Mouse (Mus musculus) adrenal gland, adult 8-10 months (tissue): ENCODE measurements around the gene Uqcr10. TPM values are rescaled to one million over a fixed set of nuclear protein-coding genes. Genes with fewer than 3 reads are reported as not detected.

Experiments used
- DNase-seq: peaks from one replicate; pipeline ENCODE4 v3.0.0; 2022
- total RNA-seq, 4 experiments: library from RNA; stranded (reverse); gene quantifications; 2 replicates each; pipeline ENCODE4 v1.2.4; 2022

The Uqcr10 gene
- 100 to 1,000 TPM; 587 to 783 (median 663) TPM for total RNA-seq

DNA sequence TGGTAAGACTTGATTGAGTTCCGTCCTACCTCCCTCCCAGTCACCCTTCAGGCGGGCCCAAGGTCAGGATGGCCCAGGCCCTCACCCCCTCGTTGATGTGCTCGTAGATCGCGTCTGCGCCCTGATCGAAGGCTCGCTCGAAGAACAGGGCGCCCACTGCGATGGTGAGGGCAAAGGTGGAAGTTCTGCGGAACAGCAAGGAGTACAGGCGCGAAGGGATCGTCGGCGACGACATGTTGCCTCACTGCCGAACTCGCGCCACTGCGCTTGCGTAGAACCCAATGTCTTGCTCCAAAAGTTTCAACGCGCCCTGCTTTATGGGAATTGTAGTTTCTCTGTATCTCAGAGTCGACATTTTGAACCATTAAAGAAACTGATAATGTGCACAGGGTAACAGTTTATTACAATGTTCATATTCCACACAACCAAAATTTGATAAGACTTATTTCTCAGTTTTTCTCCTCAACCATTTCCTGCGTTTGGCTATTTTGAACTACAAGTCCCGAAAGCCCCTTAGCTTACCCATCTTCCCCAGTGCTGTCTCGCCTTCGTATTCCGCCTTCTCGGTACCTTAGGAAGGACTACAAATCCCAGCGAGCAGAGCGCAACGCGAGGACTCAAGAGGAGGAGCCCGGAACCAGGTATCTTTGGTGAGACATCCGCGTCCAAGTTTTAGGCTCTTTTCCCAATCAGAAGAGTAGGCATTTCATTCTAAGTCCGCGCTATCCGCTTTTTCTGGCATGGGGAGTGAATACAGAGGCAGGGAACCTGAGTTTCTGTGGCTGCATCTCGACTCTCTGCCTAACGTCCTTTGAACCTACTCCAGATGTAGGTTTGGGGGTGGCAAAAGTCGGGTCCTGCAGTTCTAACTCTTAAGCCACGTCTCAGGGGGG, at the start of gene Uqcr10, which contains the start of gene Zmat5:
TSS of gene Uqcr10 (minus strand) at position 271 of the 893 bp plus-strand sequence.
TSS of gene Zmat5 (plus strand) at position 607 of the 893 bp plus-strand sequence.
- DNase-seq, result peak; percentile 89

DNA sequence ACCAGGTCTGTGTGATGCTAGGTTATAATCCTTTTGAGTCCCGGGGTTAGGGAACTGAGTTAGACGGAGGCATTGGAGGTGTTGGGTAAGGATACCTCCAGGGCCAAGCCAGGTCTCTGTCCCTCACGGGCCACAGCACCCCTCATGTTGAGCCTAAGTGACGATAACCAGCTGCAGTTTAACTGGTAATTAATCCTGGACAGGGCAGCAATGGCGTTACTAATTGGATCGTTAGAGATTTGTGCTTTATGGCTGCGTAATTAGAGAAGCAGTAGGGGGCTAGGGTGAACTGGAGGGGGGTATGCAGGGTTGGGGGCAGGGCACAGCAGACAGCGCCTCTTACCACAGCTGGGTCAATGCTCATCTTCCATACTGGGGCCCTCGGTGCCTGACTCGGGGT, 48.7 kb upstream of the Uqcr10 start:
- no peak for DNase-seq

DNA sequence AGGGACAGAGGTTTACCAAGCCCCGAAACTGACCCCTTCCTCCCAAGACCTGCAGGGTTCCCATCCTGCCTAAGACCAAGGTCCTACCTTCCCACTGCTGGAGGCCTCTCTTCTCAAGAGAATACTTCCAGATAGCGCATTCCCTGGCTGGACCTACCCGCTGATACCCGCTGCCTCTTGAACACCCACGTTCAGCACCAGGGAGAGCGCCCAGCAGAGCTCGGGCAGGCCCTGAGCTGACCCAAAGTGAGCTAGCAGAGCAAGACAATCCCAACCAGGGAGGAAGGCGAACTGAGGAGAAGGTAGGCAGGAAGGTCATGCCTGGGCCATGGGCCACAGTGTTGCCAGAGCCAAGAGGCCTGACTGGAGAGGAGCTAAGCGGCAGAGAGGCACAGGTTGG, 46.1 kb upstream of the Uqcr10 start:
- DNase-seq, result peak; percentile 58

DNA sequence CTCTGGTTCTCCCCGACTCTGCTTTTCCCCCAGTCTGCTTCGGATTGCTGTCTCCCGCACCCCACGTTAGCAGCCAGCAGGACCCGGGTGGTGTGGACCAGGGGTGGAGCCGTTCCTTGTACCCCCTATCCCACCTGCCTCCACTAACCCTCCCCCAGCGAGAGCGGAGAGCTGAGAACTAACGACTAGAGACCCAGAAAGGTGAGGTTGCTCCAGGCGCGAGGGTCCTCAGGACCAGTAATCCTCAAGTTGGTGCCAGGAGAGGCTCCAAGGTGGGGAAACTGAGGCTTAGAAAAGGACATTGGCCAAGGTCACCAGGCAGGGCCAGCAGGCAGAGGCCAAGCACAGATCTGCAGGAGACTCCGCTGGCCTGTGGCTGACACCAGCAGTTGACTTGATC, 43.1 kb upstream of the Uqcr10 start:
- DNase-seq, result no peak

DNA sequence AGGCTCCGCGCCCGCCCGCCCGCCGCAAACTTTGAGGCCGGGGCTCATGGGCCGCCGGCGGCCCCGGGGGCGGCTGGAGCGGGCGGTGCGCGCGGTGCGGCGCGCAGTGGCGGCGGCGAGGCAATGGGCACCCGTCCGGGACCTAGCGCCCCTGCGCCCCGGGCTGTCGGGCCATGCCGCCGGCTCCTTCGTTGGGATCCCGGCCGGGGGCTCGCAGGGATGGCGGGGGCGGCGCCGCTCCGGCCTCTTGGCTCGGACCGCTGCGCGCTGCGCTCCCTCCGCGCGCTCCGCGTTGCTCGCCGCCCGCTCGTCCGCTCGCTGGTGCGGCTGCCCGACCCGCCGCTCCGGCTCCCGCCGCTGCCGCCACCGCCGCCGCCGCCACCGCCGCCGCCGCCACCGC, 42.6 kb upstream of the Uqcr10 start, which contains the start of gene Cabp7:
TSS of gene Cabp7 (minus strand) at position 46 of the 400 bp plus-strand sequence.
- DNase-seq, result no peak

DNA sequence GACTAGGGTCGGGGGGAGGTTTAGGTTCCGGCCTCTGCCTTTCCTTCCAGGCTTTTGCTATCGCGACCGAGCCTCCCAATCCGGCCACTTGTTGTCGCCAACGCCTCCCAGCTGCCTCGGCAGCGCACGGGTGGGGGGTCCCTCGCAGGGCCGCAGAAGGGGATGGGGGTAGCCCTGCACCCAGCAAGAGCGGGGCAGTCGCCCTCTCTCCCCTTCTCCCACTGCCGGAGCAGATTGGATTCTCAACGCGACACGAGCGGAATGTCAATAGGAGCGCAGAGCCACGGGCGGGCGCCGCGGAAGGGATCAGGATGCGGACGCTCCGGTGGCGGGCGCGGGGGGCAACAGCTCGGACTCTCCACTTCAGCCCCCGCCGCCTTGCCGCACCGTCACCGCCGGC, 41.8 kb upstream of the Uqcr10 start:
- DNase-seq, result no peak

DNA sequence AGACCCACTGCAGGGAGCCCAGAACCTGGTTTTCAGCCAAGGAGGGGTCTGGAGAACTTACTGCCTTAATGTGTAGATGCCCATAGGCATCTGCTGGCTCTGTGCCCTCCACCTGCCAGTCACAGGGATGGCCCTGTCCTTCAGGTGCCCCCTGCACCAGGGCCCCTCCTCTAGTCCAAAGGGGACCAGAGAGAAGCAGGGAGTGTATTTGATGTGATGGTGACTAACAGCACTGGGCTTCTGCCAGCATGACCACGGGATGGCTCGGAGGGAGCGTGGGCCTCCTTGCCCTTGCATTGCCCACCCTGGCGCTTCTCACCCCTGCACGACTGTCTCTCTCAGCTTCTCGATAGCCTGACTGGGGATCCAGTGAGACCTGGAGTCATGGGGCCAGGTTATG, 40.5 kb upstream of the Uqcr10 start:
- no peak for DNase-seq

DNA sequence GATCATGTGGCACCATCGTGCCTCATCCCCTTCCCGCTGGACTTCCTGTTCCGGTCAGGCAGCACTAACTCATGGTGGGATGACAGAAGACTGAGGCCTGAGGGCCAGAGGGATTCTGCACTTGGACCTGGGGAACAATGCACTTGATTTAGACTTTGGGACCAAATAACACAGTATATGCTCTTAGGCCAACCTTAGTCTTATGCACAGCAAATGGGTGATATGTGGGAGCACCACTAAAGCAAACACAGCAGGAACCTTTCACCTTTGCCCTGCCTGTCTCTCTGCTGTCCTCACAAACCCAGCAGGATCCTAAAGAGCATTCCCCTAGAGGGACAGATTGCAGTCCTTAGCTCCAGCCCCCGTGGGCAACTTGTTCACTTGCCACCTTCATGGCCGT, 36.6 kb upstream of the Uqcr10 start:
- no peak for DNase-seq

DNA sequence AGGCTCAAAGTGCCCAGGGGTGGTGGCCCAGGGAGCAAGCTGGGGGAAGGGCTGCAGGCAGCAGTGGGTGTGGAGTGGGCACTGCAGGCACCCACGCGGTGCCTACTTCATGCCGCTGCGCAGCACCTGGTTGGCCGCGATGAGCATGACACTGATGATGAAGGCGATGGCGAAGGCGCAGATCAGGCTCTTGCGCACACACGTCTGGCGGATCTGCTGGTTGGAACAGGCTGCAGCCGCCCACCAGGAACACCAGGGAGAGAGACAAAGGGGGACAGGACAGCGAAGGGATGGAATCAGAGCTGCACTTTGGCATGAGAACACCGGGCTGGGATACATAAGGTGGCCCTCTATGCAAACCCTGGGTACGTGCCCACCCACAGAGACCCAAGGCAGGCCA, 34.6 kb upstream of the Uqcr10 start:
- no peak for DNase-seq

DNA sequence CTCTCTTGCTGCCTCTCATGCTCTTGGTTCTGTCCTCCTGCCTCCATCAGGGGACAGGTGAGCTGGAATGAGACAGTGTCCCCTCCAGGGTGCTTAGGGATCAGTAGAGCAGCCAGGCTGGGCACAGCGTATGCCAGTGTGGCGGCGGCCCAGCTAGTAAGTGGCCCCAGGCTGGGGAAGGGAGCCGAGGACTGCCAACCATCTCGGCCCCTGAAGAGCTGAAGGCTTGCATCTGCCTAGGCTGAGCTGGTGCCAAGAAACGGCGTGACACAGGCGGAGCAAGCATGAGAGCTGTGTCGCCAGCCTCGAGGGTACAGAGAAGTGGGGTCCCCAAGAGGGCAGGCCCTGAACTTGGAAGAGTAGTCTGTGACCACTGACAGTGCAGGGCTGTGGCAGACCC, 33.5 kb upstream of the Uqcr10 start:
- DNase-seq, result no peak

DNA sequence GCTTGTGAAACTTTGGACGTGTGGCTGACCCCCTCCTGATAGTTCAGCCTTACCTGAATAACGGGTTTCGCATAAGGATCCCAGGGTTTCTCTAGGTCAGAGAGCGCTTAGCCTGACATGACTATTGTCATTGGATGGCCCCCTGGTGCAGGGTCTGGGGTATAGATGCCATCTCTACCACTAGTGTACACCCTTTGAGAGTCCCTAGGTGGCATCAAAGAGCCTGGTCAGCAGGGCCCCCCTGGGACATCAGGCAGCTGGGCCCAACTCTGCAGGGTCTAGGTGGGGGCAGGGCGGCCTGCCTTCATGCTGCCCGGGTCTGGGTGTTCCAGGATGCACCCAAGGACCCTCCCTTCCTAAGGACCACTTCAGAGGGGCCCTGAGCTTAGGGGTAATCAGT, 32.2 kb upstream of the Uqcr10 start:
- no peak for DNase-seq

DNA sequence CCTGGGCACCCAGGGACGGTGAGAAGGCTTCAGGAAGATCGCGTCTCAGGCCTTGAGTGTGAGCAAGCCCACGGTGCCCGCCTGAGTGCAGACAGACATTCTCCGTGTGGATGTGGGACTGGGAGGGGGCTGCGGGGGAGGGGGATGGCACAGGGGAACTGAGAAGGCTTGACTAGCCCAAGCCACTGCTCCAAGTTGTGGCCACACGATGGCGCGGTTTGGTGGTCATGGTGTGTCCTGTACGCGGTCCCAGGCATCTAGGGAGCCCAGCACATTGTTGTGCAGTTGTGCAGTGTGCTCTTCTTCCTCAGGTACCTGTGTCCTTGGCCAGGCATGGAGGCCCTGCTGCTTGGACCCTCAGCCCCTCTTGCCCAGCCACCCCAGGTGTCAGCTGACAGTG, 30.0 kb upstream of the Uqcr10 start:
- DNase-seq, result no peak

DNA sequence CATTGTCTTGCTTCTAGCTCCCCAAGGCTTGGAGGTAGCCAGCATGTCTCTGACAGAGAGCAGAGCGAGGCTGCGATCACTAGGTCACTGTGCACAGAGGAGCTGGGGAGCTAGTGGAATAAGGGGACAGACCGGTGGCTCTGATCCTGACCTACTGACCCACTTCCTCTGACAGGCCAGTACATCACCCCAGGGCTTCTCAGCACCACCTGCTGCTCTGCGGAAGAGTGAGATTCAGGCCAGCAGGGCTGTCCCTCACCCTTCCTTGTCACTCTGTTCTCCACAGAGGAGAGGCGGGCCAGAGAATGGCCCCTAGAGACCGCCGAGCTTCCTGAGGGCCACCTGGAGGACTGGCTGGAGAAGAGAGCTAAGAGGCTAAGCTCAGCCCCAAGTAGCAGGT, 27.6 kb upstream of the Uqcr10 start:
- no peak for DNase-seq

DNA sequence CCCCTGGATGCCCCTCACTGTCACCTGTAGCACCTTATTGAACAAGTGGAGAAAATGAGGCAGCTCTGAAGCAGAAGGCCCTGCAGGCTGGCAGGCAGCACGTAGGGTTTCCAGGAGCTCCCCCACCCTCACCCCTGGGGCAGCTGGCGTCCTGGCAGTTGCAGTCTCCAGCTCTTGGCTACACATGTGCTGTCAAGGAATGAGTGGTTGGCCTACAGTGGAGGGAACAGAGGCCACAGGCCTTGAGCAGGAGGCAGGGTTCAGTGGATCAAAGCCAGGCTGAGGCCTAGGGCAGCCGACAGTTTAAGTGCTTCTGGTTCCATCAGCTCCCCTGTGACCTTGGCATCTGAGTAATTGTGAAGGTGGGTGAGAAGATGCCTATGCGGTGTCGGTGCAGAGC, 26.8 kb upstream of the Uqcr10 start:
- no peak for DNase-seq

DNA sequence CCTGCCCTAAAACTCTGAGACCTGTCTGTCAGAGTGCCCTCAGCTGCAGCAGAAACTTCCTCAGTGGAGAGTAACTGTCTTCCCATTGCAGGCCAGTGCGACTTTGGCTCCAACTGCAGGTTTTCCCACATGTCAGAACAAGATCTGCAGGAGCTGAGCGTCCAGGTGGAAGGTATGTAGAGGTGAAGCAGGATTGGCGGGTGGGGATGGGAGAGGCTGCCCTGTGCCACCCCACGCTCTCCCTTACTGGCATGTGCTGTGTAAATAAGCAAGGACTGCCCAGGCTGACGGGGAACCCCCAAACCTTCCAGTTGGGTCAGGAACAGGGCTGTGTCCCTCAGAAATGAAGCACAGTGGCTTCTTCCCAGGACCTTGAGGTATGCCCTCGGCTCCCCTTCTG, 26.0 kb upstream of the Uqcr10 start:
- DNase-seq, result no peak

DNA sequence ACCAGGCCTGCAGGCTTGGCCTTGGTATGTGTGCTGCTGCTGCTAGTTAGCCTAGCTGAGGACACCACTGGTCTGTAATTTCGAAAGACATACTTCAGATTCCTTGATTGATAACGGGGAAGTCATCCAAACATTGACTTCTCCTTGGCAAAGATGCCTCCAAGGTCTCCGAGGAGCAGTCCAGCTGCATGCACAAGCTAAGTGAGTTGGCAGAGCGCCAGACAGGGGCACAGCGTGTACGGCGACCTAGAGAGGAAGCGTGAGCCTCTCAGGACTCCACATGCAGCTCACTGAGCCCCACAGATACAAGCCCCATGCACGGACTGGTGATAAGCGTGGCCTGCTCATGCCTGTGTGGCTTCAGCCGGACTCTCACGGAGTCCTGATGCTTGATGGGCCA, 25.5 kb upstream of the Uqcr10 start:
- peak; percentile 77 for DNase-seq

DNA sequence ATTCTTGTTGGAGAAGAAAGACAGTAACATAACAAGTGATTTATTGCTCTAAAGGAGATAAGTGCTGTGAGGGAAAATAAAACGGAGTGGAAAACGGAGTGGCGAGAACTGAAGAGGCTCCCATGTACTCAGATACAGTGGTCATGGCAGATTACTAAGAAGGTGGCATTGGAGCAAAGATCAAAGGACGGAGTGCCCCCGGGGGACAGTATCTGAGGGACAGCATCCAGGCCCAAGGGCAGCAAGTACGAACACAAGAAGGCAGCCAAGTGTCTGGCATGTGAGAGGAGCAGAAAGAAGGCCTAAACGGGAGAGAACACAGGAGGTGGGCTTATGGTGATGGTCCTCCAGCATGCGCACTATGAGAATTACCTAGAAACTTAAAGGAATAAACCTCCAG, 17.6 kb upstream of the Uqcr10 start:
- DNase-seq, result peak; percentile 42

DNA sequence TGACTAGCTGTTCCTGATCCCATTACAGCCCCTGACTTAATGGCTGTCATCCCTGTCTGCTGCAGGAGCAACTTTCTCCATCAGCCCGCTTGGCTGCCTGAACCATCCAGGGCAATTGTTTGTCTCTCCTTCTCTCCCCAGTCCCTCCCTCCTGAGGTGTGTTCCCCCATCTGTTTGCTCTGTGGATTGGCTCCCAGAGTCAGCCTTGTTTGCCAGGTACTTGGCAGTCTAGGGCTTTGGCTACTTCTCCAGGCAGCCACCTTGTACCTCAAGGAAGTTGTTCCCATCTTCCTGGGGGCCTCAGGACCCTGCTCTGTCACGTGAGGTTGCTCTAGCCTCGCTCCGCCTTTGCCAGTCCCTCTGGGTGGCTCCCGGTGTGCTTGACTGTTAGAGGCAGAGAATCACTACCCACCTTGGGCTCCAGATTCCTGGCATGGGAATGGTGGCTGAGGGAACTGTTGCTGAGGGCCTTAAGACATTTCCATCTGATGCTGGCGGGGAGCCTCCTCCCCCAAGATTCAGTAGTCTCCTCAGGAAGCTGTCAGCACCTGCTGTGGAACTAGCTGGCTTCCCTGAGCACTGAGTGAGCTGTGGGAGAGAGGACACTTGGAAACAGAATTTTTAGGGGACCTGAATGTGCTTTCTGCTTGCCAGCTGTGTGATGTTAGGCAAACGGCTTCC, 16.9 kb upstream of the Uqcr10 start:
- no peak for DNase-seq

DNA sequence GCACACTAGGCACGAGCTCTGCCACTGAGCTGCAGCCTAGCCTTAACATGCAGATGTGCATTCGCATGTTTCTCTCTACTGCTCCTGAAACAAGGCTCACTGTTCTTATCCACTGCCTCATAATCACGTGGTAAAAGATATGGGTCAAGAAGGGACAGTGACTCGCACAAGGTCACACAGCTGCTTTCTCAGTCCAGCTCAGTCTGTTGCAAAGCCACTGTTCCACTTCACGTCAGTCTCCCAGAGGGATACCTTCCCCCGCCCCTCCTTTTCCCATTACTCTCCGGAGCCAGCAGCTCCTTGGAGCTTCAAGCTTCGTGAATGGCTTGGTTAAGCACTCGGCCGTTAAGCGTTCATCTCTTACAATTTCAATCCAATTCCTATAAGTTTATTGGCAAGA, 16.3 kb upstream of the Uqcr10 start:
- peak; percentile 62 for DNase-seq

DNA sequence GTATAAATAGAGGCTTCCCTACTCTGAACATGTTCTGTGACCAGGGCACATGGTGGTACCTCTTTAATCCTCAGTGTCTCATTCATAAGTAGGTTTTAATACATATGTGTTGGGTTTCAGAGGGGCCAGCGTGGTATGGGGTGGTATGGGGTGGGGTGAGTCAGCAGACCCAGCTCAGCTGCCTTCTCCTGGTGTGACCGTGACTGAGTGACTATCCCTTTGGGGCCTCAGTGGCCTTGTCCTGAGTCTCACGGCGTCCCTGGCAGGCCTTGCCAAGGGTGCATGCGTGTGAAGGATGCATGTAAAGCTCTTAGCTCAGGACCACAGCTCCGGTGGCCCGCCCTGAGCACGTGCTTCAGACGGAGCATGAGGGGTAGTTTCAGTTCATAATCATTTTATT, 15.8 kb upstream of the Uqcr10 start:
- peak; percentile 85 for DNase-seq

DNA sequence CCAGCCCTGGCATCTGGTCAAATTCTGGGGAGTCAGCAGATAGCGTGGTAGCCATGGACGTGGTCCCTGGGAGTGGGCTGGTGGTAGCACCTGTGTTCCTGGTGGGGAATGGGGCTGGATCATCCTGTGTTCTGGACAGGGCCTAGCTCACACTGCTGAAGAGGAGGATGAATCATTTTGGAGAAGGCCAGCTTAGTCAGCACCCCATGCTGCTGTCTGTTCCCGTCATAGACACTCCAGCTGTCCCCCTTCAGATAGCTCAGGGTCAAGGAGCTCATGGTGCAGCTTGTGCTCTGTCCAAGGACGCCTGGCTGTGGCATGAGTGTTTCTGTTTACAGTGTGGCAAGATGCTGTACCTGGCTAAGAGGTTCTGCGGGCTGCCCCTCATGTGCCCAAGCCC, 14.4 kb upstream of the Uqcr10 start:
- peak; percentile 74 for DNase-seq

DNA sequence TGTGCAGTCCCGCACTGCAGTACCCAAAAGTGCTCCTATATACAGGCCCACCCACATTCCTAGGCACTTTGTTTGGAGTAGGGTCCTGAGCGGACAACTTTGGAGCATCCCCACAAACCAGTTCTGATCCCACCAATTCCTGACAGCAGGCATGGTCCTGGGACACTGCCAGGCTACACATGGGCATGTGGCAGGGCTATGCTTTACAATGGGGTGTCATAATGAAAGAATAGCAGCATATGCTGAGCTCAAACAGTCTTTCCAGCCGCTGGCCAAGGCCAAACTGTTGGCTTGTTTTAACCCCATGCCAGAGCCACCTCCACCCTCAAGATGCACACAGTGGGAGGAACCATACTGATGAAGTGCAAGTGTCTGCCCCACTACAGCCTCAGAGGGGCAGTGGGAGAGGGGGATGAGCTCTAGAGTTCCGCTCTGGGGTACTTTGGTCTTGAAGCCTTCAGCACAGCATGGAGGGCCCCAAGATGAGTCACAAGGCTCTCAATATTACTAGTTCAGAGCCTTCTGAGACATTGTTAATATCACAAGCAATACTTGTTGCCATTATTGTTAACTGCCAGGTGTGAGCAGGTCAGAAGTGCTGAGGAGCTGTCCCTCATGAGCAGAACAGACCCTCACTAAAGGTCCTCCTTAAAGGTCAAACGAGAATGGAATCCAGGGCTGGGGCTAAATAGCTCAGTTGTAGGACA, 12.5 kb upstream of the Uqcr10 start:
- no peak for DNase-seq

DNA sequence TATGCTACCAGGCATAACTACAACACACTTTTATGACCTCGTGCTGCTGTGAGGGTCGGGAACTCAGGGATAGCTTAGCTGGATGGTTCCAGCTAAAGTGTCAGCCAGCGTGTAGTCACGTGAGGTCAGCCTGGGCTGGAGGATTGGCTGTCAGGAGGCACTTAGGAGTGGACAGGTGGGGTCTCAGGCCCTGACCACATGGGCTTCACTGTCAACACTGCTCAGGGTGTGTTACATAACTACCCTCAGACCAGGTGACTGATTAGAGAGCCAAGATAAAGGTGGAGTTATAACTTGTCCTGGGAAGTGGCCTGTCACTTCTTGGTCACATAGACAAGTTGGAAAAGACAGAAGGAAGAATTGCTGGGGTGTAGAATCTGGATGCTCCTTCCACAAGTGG, 11.5 kb upstream of the Uqcr10 start:
- DNase-seq, result no peak
